Mouse (Mus musculus) layer of hippocampus, postnatal 10 days (tissue): ENCODE results near the gene Rab3il1. TPM values are rescaled to one million over a fixed set of nuclear protein-coding genes. Genes with fewer than 3 reads are reported as not detected.
"Not testable (repeated sequence)": the region's sequence is repeated elsewhere in the genome, so short reads cannot be mapped to it uniquely, and the experiment has no call there.

ENCODE experiments used
- DNase-seq, 2 experiments: peaks; one replicate each; pipeline ENCODE4 v3.0.0; 2021; ENCODE audit warnings: low spot score in 2 of 2
- long read RNA-seq: library from polyadenylated mRNA; stranded (forward); transcript quantifications from one replicate; pipeline ENCODE4 v2.0.0, GENCODE M21; 2023
- total RNA-seq, 2 experiments: library from RNA; stranded (reverse); gene quantifications; 2 replicates each; pipeline ENCODE4 v1.2.3; 2021

Rab3il1 gene
- 10 to 100 TPM; 13.9 to 14.5 TPM for total RNA-seq
- long read RNA-seq, full-length matches to known transcripts: 4 of 5 reads
- long read RNA-seq, partial matches to known transcripts: 0 of 5 reads
- long read RNA-seq, other reads (novel, unspliced or antisense): 1 of 5 reads

DNA sequence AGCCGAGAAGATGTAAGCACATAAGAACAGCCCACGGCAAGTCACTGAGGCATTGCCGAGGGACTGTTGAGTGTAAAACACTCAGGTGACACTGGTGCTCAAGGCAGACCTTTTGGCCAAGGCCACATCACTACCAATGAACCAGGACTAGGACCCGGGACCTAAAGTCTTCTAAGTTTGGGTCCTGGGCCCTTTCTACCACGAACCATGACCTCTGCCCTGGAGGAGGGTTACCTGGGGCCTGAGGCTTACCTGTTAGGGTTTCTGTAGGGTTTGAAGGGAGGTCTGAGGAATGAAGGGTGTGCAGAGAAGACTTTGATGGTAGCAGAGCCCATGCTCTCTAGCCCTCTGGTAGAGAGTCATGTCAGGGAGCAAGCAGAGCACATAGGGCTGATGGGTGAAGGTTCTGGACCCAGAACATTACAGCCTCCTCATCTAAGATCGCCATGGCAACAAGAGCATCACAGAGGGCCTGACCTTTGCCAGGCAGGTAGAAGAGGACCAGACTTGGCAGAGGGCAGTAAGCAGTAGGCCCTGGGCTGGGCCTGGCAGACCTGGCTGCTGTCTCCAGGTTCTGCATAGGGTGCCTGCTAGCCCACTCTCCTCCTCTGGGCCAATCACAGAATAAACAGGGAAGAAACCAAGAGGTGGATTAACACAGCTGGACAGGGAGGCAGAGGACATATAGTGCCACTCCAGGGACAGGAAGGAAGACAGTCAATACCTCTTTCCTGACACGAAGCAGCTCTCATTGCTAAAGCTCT, at the start of gene Rab3il1, which contains the start of gene Best1:
TSS of gene Rab3il1 (plus strand) at position 464 of the 764 bp plus-strand sequence.
TSS of gene Best1 (minus strand) at position 428 of the 764 bp plus-strand sequence.
- DNase-seq: no peak

DNA sequence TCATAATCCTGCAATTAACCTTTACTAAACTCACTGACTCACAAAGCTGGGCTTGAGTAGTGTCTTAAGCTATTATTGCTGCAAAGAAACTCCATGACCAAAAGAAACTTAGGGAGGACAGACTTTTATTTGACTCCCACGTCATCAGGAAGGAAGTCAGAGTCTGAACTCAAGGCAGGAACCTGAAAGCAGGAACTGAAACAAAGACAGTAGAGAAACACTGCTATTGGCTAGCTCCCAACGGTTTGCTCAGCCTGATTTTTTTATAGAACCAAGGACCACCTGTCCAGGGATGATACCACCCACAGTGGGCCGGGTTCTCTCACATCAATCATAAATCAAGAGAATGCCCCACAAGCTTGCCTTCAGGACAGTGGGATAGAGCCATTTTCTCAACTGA, 49.1 kb upstream of the Rab3il1 start:
- no peak for DNase-seq

DNA sequence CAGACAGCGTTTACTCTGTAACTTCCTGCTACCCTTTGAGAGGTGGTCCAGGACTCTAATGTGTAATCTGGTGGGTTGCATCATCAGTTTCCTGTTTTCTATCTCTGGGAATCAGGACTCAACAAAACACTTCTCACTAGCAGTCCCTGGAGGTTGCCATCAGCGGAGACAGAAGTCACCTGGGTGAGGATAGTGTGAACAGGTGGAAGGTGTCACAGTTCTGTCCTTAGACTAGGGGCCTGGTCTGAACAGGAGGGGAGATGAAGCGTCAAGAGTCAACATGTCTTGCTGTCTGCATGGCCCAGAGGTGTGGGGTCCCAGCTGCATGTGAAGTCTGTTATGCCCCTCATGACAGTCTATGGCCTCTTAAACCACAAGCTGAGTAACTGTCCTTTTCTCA, 48.6 kb upstream of the Rab3il1 start:
- no peak for DNase-seq

DNA sequence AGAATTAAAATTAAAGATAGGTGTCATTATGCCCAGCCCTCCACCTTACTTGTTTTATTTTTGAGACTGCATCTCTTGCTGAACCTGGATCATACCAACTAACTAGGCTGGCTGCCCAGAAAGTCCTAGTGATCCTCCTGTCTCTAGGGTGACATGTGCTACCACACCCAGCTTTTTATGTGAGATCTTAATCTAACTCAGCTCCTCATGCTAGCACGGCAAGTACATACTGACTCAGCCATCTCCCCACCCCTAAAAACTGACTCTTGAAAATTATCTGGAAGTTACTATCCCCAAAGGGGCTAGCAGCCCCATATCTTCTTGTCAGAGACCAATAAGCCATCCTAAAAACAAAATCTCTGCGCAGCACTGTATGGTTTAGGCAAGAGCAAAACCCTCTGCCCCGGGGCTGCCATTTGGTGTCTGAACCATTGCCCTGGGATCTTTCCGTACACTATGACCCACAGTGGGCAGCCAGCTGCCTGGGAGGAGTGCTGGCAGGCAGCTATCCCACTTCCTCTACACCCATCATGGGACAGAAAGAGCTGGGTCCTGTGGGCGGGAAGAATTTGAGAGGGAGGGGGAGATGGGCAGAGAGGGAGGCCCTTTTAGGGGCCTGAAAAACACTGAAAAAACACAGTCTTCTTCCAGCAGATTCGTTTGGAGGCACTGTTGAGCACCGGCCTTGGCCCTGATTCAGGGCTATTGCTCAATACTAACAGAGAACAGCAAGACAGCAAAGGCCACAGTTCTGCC, 47.2 kb upstream of the Rab3il1 start:
- DNase-seq: peak; percentile 63 to 73

DNA sequence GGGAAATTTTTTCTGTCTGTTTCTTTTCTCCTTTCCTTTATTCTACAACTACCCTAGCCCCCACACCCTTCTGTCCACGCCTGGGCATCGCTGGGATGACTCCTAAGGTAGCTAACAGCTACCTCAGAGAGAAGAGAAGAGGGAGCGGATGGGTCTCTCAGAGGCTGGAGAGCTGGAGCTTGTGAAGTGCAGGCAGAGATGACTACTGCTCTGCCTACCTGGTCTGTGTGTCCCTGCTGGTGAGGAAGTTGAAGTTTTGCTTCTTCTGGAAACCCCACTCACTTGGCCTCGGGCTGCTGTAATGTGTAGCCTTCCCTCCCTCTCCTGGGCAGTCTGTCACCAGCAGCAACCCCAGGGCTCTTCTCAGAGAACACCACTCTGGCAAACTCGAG, 46.7 kb upstream of the Rab3il1 start:
- peak in 1 of 2 experiments; percentile 32 for DNase-seq

DNA sequence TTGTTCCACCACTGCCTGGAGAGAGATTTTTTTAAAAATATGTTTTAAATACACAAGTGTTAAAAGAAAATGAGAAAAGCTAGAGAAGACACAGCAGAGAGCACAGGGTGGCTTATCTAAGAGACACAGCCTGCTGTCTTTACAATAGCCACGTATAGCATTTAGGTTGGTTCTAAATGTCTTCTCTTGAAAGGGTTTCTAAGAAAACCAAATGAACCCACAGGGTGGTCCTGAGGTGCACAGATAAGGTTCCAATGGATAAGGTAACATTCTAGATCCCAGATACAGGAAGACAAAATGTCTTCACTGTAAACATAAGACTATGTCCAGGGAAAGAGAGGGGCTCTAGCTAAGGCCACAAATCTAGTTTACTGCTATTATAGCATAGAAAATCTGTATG, 46.0 kb upstream of the Rab3il1 start:
- no peak for DNase-seq

DNA sequence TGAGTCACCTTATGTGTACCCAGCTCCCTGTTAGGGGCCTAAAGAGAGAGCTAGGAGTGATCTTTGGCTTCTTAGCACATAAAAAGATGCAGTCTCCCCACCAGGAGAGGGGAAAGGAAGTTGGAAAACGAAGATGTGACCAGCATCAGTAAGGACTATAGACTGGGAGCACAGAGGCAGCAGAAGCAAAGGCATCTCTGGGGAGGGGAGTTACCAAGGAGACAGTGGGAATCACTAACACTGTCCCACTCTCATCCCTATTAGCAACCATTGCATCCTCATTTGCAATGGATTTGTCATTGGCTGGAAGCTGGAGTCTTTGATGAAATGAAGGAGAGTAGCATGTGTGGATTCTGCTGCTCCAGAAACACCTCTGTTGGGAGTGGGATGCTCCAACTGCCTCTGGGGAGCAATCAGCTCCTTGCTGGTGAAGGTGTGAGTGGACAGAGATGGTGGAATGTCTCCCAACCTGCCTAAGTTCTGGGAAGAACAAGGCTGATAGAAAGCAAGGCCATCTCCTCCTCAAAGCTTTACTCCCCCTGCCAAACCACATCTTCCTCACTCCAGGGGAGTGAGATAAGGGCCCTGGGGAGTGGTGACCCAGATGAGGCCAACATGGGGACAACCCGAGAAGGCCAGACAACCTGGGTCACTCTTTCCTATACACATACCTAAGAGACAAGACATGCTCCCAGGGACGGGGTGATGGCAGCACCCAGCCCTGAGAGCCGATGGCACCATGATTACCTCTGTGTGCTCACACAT, 44.7 kb upstream of the Rab3il1 start:
- no peak for DNase-seq

DNA sequence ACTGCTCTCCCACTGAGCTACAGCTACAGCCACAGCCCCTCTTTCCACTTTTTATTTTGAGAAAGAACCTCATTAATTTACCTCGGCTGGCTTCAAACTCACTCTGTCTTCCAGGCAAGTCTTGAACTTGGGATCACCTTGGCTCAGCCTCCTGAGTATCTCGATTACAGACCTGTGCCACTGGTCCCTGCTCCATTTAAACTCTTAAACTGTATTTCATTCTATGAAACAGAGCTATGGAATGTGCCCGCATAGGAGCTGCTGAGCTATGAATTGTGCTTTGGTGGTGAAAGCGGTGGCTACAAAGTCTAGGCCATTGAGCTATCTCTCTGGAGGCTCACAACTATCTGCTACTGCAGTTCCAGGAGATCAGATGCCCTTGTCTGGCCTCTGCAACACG, 43.5 kb upstream of the Rab3il1 start:
- no peak for DNase-seq

DNA sequence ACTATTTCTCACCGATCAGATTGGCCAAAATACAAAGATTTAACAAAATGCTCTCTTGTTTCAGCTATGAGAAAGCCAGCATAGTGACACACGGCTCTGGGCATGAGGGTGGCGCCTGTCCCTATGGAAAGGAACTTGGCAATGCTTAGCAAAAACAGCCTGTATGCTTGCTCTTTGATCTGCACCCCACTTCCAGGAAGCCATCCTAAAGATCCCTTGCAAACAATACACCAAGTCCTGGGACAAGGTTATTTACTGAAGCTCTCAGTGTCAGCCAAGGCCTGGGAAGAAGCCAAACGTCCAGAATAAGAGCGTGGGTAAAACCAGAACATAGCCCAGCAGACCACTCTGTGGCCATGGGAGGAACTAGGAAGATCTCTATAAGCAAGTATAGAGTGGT, 40.7 kb upstream of the Rab3il1 start:
- no peak for DNase-seq

DNA sequence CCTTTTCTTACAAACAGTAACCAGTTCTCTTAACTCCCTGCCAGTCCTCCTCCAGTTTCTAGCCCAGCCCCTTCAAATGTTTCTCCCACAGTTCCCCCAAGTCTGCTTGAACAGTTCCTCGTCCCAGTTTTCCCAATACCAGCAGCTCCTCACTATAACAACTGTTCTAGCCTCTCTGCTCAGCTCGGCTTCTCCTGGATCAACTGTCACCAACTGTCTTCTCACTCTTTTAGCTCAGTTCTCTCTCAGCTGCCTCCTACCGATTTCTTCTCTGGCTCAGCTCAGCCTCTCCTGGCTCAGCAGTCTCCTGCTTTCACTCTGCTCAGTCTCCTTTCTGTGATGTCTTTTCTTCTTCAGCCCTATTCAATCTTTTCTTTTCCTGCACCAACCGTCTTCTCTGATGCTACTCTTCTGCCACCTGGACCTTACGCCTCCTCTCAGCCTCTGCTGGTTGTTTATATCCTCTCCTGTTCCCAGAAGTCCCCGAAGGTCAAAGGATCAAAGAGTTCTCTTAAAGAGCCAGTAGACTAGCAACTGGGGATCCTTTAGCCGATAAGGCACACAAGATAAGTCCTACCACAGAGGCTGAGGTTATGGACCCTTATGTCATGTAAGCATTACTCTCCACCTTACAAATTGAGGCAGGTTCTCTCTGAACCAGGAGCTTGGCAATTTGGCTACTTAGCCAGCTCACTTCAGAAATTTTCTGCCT, 37.1 kb upstream of the Rab3il1 start:
- no peak for DNase-seq

DNA sequence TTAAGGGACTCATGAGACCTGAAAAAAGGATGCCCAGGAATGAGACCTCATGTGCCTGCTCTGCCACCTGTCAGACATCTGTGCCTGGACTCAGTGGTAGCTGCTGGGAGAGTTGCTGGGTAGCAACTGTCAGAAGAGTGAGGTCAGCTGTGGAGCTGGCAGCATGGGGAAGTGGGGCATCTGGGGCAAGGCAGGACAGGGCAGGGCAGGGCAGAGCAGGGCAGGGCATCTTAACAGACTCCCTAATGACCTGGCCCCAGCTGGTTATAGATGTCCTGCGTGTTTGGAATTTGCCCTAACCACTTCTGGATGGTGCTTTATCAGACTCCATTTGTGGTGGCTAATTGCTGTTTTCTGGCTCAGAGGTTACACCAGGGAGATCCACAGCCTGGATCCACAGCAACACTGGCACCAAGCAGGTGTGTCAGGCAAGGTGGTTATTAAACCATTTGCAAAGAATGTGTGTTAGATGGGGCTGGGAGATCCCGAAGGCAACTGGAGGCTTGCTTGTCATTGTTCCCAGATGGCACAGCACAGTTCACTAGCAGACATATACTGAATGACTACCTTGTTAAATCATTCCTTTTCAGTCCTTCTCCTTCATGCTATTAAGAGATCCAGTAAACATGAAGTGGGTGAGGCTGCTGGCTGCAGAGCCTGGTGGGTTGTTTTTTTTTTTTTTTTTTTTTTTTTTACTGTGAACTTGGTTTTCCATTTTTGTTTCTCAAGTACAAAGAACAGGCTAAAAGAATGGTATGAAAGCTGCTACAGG, 35.2 kb upstream of the Rab3il1 start:
- no peak for DNase-seq

DNA sequence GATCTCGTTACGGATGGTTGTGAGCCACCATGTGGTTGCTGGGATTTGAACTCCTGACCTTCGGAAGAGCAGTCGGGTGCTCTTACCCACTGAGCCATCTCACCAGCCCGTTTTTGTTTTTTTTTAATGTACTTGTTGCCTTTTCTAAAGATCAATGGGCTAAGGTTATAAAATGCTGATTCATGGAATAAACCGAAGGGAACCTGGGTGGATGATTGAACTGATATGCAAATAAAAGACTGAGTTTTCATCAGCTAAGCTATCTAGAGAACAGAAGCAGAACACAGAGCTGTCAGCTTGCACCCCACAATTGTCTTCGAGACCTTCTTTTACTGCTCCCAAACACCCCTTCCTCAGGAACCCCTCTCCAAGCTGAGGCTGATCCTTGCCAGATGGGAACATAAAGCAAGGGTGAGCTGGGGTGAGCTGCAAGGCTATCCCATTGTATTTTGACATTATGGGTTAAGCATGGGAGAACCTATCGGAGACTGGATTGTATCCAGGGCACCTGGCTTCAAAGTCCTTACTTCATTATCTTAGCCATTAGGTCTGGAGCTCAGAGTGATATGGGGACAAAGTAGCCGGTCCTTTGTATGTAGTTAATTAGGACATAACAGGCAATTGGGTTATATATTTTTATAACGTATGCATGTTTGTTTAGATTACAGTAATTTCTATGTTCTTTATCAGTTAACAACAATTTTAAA, 33.2 kb upstream of the Rab3il1 start:
- DNase-seq: no peak

DNA sequence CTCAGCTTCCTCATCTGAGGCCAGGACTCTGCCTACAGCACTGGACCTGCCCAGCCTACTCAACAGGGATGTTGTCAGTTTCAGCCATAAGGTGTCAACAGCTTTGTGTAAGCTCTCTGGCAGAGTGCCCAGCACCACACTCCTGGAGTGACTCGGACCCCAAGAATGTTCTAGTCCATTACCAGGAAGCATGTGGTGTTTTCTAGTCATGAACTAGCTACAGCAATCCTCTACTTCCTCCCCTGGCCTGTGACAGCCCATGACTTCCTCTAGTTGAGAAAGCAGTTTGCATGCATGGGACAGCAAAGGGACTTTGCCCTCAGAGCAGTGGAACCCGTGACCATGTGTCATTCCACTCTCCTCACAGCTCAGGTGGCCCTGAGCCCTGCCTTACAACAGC, 26.6 kb upstream of the Rab3il1 start:
- DNase-seq: not testable (repeated sequence)

DNA sequence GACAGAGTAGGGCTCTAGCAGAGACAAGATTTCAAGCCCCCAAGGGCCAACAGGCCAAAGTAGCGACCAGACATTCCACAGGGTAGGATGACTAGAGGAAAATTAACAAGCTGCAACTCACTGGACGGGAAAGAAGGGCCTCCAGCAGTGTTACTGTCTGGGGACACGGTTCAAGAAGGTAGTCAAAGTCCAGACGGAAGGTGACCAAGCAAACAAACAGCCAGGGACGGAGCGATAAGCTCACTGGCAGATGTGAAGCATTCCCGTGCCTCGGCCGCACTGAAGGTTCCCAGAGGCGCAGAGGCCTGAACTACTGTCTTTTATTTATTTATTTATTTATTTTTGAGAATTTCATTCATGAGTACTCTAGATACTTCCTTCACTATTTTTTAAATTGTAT, 24.4 kb upstream of the Rab3il1 start:
- no peak for DNase-seq

DNA sequence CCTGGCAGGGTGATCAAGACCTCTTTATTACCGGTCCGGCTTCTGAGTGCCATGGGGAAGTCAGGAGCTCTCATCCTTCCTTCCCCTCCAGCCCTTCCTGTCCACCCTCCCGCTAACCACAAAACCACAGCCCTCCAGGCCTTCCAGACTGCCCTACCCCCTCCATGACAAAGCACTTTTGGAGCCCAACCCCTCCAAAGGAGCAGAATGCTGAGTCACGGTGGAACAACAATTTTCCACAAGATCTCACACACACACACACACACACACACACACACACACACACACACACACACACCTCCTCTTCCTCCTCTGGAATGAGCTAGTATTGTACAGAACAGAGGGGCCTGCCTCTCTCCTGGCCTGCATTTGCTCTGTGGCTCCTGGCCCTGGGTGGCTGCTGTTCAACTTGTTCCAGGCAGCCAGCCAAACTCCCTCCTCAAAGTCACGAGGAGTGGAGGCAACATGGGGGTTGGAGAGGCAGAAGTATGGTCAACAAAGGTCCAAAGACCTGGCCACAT, 23.0 kb upstream of the Rab3il1 start:
- peak; percentile 81 to 84 for DNase-seq

DNA sequence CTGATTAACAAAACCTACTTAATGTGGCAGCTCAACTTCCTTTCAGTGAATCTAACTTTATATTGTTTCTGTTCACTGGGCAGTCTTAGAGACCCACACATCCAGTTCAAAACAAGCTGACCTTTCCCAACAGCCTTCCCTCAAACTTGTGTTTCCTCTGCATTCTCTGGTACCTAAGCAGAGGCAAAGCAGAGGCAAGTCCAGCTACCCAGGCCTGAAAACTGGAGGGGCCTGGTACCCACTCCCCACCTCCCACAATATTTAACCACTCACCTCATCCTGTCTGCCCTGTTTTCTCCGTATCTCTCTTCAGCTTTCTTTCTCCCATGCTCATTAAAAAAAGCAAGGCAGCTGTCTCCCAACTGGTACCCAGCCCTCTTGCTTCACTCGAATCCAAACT, 22.3 kb upstream of the Rab3il1 start:
- DNase-seq: no peak

DNA sequence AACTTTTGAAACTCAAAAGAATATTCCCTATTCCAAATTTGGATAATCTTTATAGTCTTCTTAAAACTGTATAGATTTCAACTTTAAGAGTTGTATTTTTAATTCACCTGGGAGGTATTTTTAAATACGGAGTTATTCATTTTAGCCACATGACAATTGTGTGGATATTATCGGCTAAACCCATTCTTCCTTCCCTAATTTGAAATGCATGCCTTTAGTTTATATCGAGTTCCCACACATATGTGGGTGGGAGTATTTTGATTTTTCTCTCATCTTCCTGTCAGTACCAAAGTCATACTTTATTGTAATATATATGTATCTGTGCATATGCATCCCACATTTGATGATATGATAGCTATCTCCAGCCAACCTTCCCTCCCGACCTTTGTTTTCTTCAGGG, 21.2 kb upstream of the Rab3il1 start, which contains the start of gene Fth1:
TSS of gene Fth1 (plus strand) at position 341 of the 400 bp plus-strand sequence.
- no peak for DNase-seq

DNA sequence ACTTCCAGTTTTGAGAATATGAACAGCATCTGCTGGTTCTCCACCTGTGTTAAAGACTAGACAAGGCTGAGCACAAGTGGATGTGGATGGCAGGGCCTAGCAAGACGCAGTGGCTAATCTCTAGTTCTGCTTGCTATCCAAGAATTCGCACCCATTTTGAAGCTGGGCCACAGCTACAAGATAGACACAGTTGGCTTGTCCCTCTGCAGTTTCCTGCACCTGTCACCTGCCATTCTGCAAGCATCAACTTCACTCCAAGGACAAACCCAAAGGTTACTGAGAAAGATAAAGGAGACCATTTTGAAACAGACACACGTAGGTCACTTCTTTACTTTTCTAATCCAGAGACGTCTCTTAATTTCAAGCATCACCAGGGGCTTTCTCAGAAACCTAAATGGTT, 19.8 kb upstream of the Rab3il1 start:
- no peak for DNase-seq

DNA sequence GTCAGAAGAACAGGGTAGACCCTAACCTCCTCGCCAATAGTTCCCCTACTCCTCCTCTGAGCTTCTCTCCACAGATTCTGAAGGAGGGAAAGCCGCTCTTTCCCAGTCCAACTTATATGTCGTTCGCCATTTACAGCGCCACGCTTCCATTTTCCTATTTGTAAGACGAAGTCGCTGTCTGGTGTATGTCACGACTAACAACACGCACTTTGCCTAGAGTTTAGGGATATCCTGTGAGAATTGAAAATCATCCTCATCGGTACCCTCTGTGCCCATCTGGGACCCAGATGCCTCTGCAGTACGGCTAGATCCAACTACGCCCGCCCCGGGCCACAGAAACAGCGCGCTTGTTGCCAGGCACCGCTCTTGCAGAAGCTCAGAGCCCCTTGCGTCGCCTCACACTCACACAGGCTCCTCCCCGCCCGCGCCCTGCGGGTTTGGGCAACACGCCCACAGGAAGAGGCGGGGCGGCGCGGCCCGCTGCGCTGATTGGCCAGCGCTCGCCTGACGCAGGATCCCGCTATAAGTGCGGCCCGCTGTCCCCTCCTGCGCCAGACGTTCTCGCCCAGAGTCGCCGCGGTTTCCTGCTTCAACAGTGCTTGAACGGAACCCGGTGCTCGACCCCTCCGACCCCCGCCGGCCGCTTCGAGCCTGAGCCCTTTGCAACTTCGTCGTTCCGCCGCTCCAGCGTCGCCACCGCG, 19.2 kb upstream of the Rab3il1 start:
- peak; percentile 96 to 98 for DNase-seq
